Mouse (Mus musculus) kidney, adult 2 months (tissue): ENCODE measurements at regions not wholly inside any gene's neighbourhood (a gene's known extent, or its start where the extent isn't known, plus 50 kb on each side); places are given as distances from the start of the nearest gene placed in this dataset.

Experiments used
- DNase-seq: peaks from one replicate; pipeline ENCODE4 v3.0.0; 2021
- H3K27ac ChIP-seq: fragments of 200-500 bp; 2 replicates; pipeline ENCODE4 v1.5.1; 2012; ENCODE audit warnings: low read depth, low read length, control low read depth, inconsistent platforms; ENCODE audit not compliant: insufficient read depth
- H3K27me3 ChIP-seq: fragments of 200-500 bp; replicated peaks from 2 replicates; pipeline ENCODE4 v1.6.1; 2012; ENCODE audit warnings: mild to moderate bottlenecking, moderate library complexity, low read length, inconsistent platforms; ENCODE audit not compliant: control insufficient read depth, insufficient read depth
- H3K36me3 ChIP-seq: fragments of 200-500 bp; 2 replicates; pipeline ENCODE4 v1.6.1; 2012; ENCODE audit warnings: mild to moderate bottlenecking, moderate library complexity, low read length, inconsistent platforms; ENCODE audit not compliant: control insufficient read depth, insufficient read depth
- H3K4me1 ChIP-seq: fragments of 200-500 bp; 2 replicates; pipeline ENCODE4 v1.6.1; 2011; ENCODE audit warnings: low read length; ENCODE audit not compliant: control insufficient read depth, insufficient read depth
- H3K4me3 ChIP-seq: fragments of 200-500 bp; 2 replicates; pipeline ENCODE4 v1.5.1; 2011; ENCODE audit warnings: mild to moderate bottlenecking, low read depth, low read length, control low read depth; ENCODE audit not compliant: insufficient read depth
- CTCF ChIP-seq: fragments of 200-500 bp; conservative IDR thresholded peaks from 2 replicates; pipeline ENCODE4 v1.5.1; 2011; ENCODE audit warnings: low read depth, mild to moderate bottlenecking, control low read depth, low read length, moderate library complexity, mixed read lengths; ENCODE audit not compliant: insufficient read depth, insufficient read length
- POLR2A ChIP-seq: fragments of 200-500 bp; IDR thresholded peaks from one replicate; pipeline ENCODE4 v1.6.1; 2011; ENCODE audit warnings: low read depth, low read length, control low read depth
- WGBS: fragments of 180-500 bp; shearing (Covaris S2); methylation state at CpG from one replicate; pipeline ENCODE4 v1.1.7; 2018; 5-methylcytosine and 5-hydroxymethylcytosine counted together

GRCm38 (mm10) chr9:13918606-13919202, 91.2 kb downstream of the Fam76b start:
- no peak overlapping the region for H3K27ac ChIP-seq
- H3K36me3 ChIP-seq = no peaks in the 10 kb centered on the region
- no peaks in the 10 kb centered on the region for H3K27me3 ChIP-seq
- H3K4me1 ChIP-seq = no peaks in the 10 kb centered on the region
- DNase-seq = no peak
- no peak overlapping the region for H3K4me3 ChIP-seq
- TF ChIP-seq POLR2A (no peak), CTCF (no peak)
- WGBS = 61% methylated on average over 7 of the region's 7 CpGs

- Histone ChIP-seq H3K36me3 (no peaks in the 10 kb centered on the region), H3K4me3 (no peak overlapping the region), H3K4me1 (no peaks in the 10 kb centered on the region), H3K27ac (no peak overlapping the region), H3K27me3 (no peaks in the 10 kb centered on the region)
- no peak for TF ChIP-seq POLR2A
- no peak for DNase-seq
- WGBS = 89% methylated on average over 9 of the region's 9 CpGs
Observed at GRCm38 (mm10) chr9:13919739-13920410, 92.4 kb downstream of the Fam76b start.

- TF ChIP-seq CTCF (no peak), POLR2A (no peak)
- H3K27me3 ChIP-seq = no peaks in the 10 kb centered on the region
- H3K27ac ChIP-seq = no peak overlapping the region
- no peaks in the 10 kb centered on the region for H3K36me3 ChIP-seq
- no peaks in the 10 kb centered on the region for H3K4me1 ChIP-seq
- WGBS = 74% methylated on average over 1 of the region's 1 CpGs
- no peak for DNase-seq
- no peak overlapping the region for H3K4me3 ChIP-seq
Observed at GRCm38 (mm10) chr9:13920623-13921022, 93.1 kb downstream of the Fam76b start.

GRCm38 (mm10) chr9:13932001-13932508, 104.5 kb downstream of the Fam76b start:
- Histone ChIP-seq H3K27ac (no peak overlapping the region), H3K4me3 (no peak overlapping the region), H3K4me1 (no peaks in the 10 kb centered on the region), H3K27me3 (no peaks in the 10 kb centered on the region), H3K36me3 (no peaks in the 10 kb centered on the region)
- DNase-seq = no peak
- TF ChIP-seq POLR2A (no peak), CTCF (no peak)
- 56% methylated on average over 6 of the region's 6 CpGs for WGBS

- Histone ChIP-seq H3K27ac (no peak overlapping the region), H3K36me3 (no peaks in the 10 kb centered on the region), H3K4me3 (no peak overlapping the region), H3K4me1 (no peaks in the 10 kb centered on the region), H3K27me3 (no peaks in the 10 kb centered on the region)
- TF ChIP-seq POLR2A = no peak
- no peak for TF ChIP-seq CTCF
- 59% methylated on average over 6 of the region's 6 CpGs for WGBS
- no peak for DNase-seq
Observed at GRCm38 (mm10) chr9:13933404-13933803, 105.9 kb downstream of the Fam76b start.

GRCm38 (mm10) chr9:13937301-13937700, 109.8 kb downstream of the Fam76b start:
- H3K27ac ChIP-seq = no peak overlapping the region
- H3K4me3 ChIP-seq = no peak overlapping the region
- TF ChIP-seq CTCF (no peak), POLR2A (no peak)
- H3K27me3 ChIP-seq = no peaks in the 10 kb centered on the region
- no peaks in the 10 kb centered on the region for H3K4me1 ChIP-seq
- 91% methylated on average over 2 of the region's 2 CpGs for WGBS
- no peak for DNase-seq
- H3K36me3 ChIP-seq = no peaks in the 10 kb centered on the region

- DNase-seq = no peak
- 68% methylated on average over 3 of the region's 3 CpGs for WGBS
- TF ChIP-seq POLR2A = no peak
- no peak for TF ChIP-seq CTCF
- Histone ChIP-seq H3K27me3 (no peaks in the 10 kb centered on the region), H3K4me3 (no peak overlapping the region), H3K36me3 (no peaks in the 10 kb centered on the region), H3K4me1 (no peaks in the 10 kb centered on the region), H3K27ac (no peak overlapping the region)
Observed at GRCm38 (mm10) chr9:13946519-13946918, 119.0 kb downstream of the Fam76b start.
